Mouse (Mus musculus): Measurements from ENCODE around the gene Tcf3. TPM values are rescaled to one million over a fixed set of nuclear protein-coding genes. Genes with fewer than 3 reads are reported as not detected.

Tcf3 gene
- total and polyA plus RNA-seq, 3 experiments, result 125 to 258 TPM; not detected in 1

- no peaks in the 10 kb centered on the region for H3K9me3 ChIP-seq (replicated peaks; ENCODE audit: insufficient read depth, low read length)
- no peak overlapping the region for H3K4me3 ChIP-seq (ENCODE audit: control insufficient read depth in 1 of 2, insufficient read depth in 1 of 2, low read depth in 2 of 2, low read length in 2 of 2)
- no peak overlapping the region for H3K27ac ChIP-seq (ENCODE audit: control insufficient read depth, low read depth, low read length)
- DNase-seq (ENCODE audit: low read depth, low spot score), result no peak
- no peak overlapping the region for H3K9ac ChIP-seq (ENCODE audit: control insufficient read depth, low read depth, low read length, poor library complexity, severe bottlenecking)
- H3K36me3 ChIP-seq (ENCODE audit: control insufficient read depth in 1 of 2, insufficient read depth in 2 of 2, low read length in 2 of 2), result no peaks in the 10 kb centered on the region
- H3K4me1 ChIP-seq (ENCODE audit: control insufficient read depth in 1 of 2, insufficient read depth in 2 of 2, low read length in 2 of 2), result no peaks in the 10 kb centered on the region
- TF ChIP-seq HCFC1 (IDR thresholded peaks at IDR 0.05; ENCODE audit: low read depth, low read length) (no peak), ETS1 (IDR thresholded peaks at IDR 0.05; ENCODE audit: low read depth, low read length) (no peak), BHLHE40 (IDR thresholded peaks at IDR 0.05; ENCODE audit: borderline replicate concordance, low read depth, low read length) (no peak), EP300 (IDR thresholded peaks at IDR 0.05; ENCODE audit: low read depth in 1 of 2, low read length in 2 of 2) (no peak), ZMIZ1 (IDR thresholded peaks at IDR 0.05; ENCODE audit: low read depth, low read length) (no peak), USF1 (IDR thresholded peaks at IDR 0.05; ENCODE audit: low read depth, low read length) (no peak), KAT2A (conservative IDR thresholded peaks at IDR 0.05; ENCODE audit: low read depth, low read length) (no peak)
- H3K79me2 ChIP-seq (ENCODE audit: control insufficient read depth, insufficient read depth, low read length, poor library complexity), result no peaks in the 10 kb centered on the region
- peaks cover 2% of the 10 kb centered on the region in 2 experiments; a peak in 1 of 4 replicates for H3K27me3 ChIP-seq (ENCODE audit: control insufficient read depth in 1 of 2, insufficient read depth in 2 of 2, low read length in 2 of 2)
These were observed 69.7 kb downstream of the Tcf3 start for GRCm38 (mm10) chr10:80363734-80364133.

Other genes with a start within 250 kb of the Tcf3 start
- 34.8 and 35.3 TPM in 2 replicates for gene Mum1, start 207.2 kb downstream of the Tcf3 start, total RNA-seq (2012; rRNA removed)
- gene Mum1, start 207.2 kb downstream of the Tcf3 start, polyA plus RNA-seq (2012; ENCODE audit: insufficient read depth in 1 of 2, insufficient read length in 2 of 2, low read depth in 1 of 2, low replicate concordance in 2 of 2, missing spikeins in 1 of 2), result 10 to 100 TPM; 34.0 to 55.2 TPM
- 341 and 377 TPM in 2 replicates for gene Ndufs7, start 184.5 kb downstream of the Tcf3 start, total RNA-seq (2012; rRNA removed)
- 100 to 1,000 TPM in 1 of 2 experiments, not detected in 1; 458 TPM for gene Ndufs7, start 184.5 kb downstream of the Tcf3 start, polyA plus RNA-seq (2012; ENCODE audit: insufficient read depth in 1 of 2, insufficient read length in 2 of 2, low read depth in 1 of 2, low replicate concordance in 2 of 2, missing spikeins in 1 of 2)
- 4.1 and 6.0 TPM in 2 replicates for gene Gamt, start 172.6 kb downstream of the Tcf3 start, total RNA-seq (2012; rRNA removed)
- 1 to 10 TPM in 1 of 2 experiments, not detected in 1; 8.4 TPM for gene Gamt, start 172.6 kb downstream of the Tcf3 start, polyA plus RNA-seq (2012; ENCODE audit: insufficient read depth in 1 of 2, insufficient read length in 2 of 2, low read depth in 1 of 2, low replicate concordance in 2 of 2, missing spikeins in 1 of 2)
- gene Dazap1, start 172.2 kb downstream of the Tcf3 start, total RNA-seq (2012; rRNA removed), result 159 and 166 TPM in 2 replicates
- 100 to 1,000 TPM in 1 of 2 experiments, not detected in 1; 236 TPM for gene Dazap1, start 172.2 kb downstream of the Tcf3 start, polyA plus RNA-seq (2012; ENCODE audit: insufficient read depth in 1 of 2, insufficient read length in 2 of 2, low read depth in 1 of 2, low replicate concordance in 2 of 2, missing spikeins in 1 of 2)
- 3,963 and 4,320 TPM in 2 replicates for gene Rps15, start 141.2 kb downstream of the Tcf3 start, total RNA-seq (2012; rRNA removed)
- gene Rps15, start 141.2 kb downstream of the Tcf3 start, polyA plus RNA-seq (2012; ENCODE audit: insufficient read depth in 1 of 2, insufficient read length in 2 of 2, low read depth in 1 of 2, low replicate concordance in 2 of 2, missing spikeins in 1 of 2), result 1,000 to 10,000 TPM; 1,331 to 3,905 TPM
- gene Apc2, start 137.7 kb downstream of the Tcf3 start, total RNA-seq (2012; rRNA removed), result 0.39 and 0.58 TPM in 2 replicates
- 1 to 10 TPM in 1 of 2 experiments, not detected in 1; 1.2 TPM for gene Apc2, start 137.7 kb downstream of the Tcf3 start, polyA plus RNA-seq (2012; ENCODE audit: insufficient read depth in 1 of 2, insufficient read length in 2 of 2, low read depth in 1 of 2, low replicate concordance in 2 of 2, missing spikeins in 1 of 2)
- 68.9 and 81.5 TPM in 2 replicates for gene 2310011J03Rik, start 113.1 kb downstream of the Tcf3 start, total RNA-seq (2012; rRNA removed)
- gene 2310011J03Rik, start 113.1 kb downstream of the Tcf3 start, polyA plus RNA-seq (2012; ENCODE audit: insufficient read depth in 1 of 2, insufficient read length in 2 of 2, low read depth in 1 of 2, low replicate concordance in 2 of 2, missing spikeins in 1 of 2), result 10 to 100 TPM in 1 of 2 experiments, not detected in 1; 65.7 TPM
- gene Pcsk4, start 104.1 kb downstream of the Tcf3 start, total RNA-seq (2012; rRNA removed), result 6.1 and 6.5 TPM in 2 replicates
- gene Pcsk4, start 104.1 kb downstream of the Tcf3 start, polyA plus RNA-seq (2012; ENCODE audit: insufficient read depth in 1 of 2, insufficient read length in 2 of 2, low read depth in 1 of 2, low replicate concordance in 2 of 2, missing spikeins in 1 of 2), result 10 to 100 TPM in 1 of 2 experiments, not detected in 1; 23.1 TPM
- 3.1 and 3.2 TPM in 2 replicates for gene Reep6, start 103.7 kb downstream of the Tcf3 start, total RNA-seq (2012; rRNA removed)
- 10 to 100 TPM in 1 of 2 experiments, not detected in 1; 27.9 TPM for gene Reep6, start 103.7 kb downstream of the Tcf3 start, polyA plus RNA-seq (2012; ENCODE audit: insufficient read depth in 1 of 2, insufficient read length in 2 of 2, low read depth in 1 of 2, low replicate concordance in 2 of 2, missing spikeins in 1 of 2)
- 2.4 and 3.9 TPM in 2 replicates for gene Adamtsl5, start 85.2 kb downstream of the Tcf3 start, total RNA-seq (2012; rRNA removed)
- gene Adamtsl5, start 85.2 kb downstream of the Tcf3 start, polyA plus RNA-seq (2012; ENCODE audit: insufficient read depth in 1 of 2, insufficient read length in 2 of 2, low read depth in 1 of 2, low replicate concordance in 2 of 2, missing spikeins in 1 of 2), result 10 to 100 TPM in 1 of 2 experiments, not detected in 1; 16.5 TPM
- gene Plk5, start 77.2 kb downstream of the Tcf3 start, total RNA-seq (2012; rRNA removed), result 0.19 TPM in 1 of 2 replicates, not detected in the other
- gene Plk5, start 77.2 kb downstream of the Tcf3 start, polyA plus RNA-seq (2012; ENCODE audit: insufficient read depth in 1 of 2, insufficient read length in 2 of 2, low read depth in 1 of 2, low replicate concordance in 2 of 2, missing spikeins in 1 of 2), result under 1 TPM in 1 of 2 experiments, not detected in 1; 0.19 TPM
- 14.1 and 15.6 TPM in 2 replicates for gene Mex3d, start 46.0 kb downstream of the Tcf3 start, total RNA-seq (2012; rRNA removed)
- gene Mex3d, start 46.0 kb downstream of the Tcf3 start, polyA plus RNA-seq (2012; ENCODE audit: insufficient read depth in 1 of 2, insufficient read length in 2 of 2, low read depth in 1 of 2, low replicate concordance in 2 of 2, missing spikeins in 1 of 2), result 10 to 100 TPM in 1 of 2 experiments, not detected in 1; 18.8 TPM
- gene Mbd3, start 34.1 kb downstream of the Tcf3 start, total RNA-seq (2012; rRNA removed), result 81.4 and 86.9 TPM in 2 replicates
- 100 to 1,000 TPM in 1 of 2 experiments, not detected in 1; 289 TPM for gene Mbd3, start 34.1 kb downstream of the Tcf3 start, polyA plus RNA-seq (2012; ENCODE audit: insufficient read depth in 1 of 2, insufficient read length in 2 of 2, low read depth in 1 of 2, low replicate concordance in 2 of 2, missing spikeins in 1 of 2)
- 879 and 935 TPM in 2 replicates for gene Uqcr11, start 26.8 kb downstream of the Tcf3 start, total RNA-seq (2012; rRNA removed)
- 100 to 1,000 TPM in 1 of 2 experiments, not detected in 1; 481 TPM for gene Uqcr11, start 26.8 kb downstream of the Tcf3 start, polyA plus RNA-seq (2012; ENCODE audit: insufficient read depth in 1 of 2, insufficient read length in 2 of 2, low read depth in 1 of 2, low replicate concordance in 2 of 2, missing spikeins in 1 of 2)
- not detected in 2 replicates for gene Onecut3, start 61.2 kb upstream of the Tcf3 start, total RNA-seq (2012; rRNA removed)
- gene Onecut3, start 61.2 kb upstream of the Tcf3 start, polyA plus RNA-seq (2012; ENCODE audit: insufficient read depth in 1 of 2, insufficient read length in 2 of 2, low read depth in 1 of 2, low replicate concordance in 2 of 2, missing spikeins in 1 of 2), result not detected
- 0.03 TPM in 1 of 2 replicates, not detected in the other for gene Atp8b3, start 105.5 kb upstream of the Tcf3 start, total RNA-seq (2012; rRNA removed)
- under 1 TPM in 1 of 2 experiments, not detected in 1; 0.13 TPM for gene Atp8b3, start 105.5 kb upstream of the Tcf3 start, polyA plus RNA-seq (2012; ENCODE audit: insufficient read depth in 1 of 2, insufficient read length in 2 of 2, low read depth in 1 of 2, low replicate concordance in 2 of 2, missing spikeins in 1 of 2)
- gene Rexo1, start 127.9 kb upstream of the Tcf3 start, total RNA-seq (2012; rRNA removed), result 14.3 and 14.7 TPM in 2 replicates
- 10 to 100 TPM in 1 of 2 experiments, not detected in 1; 54.6 TPM for gene Rexo1, start 127.9 kb upstream of the Tcf3 start, polyA plus RNA-seq (2012; ENCODE audit: insufficient read depth in 1 of 2, insufficient read length in 2 of 2, low read depth in 1 of 2, low replicate concordance in 2 of 2, missing spikeins in 1 of 2)
- gene Klf16, start 143.7 kb upstream of the Tcf3 start, total RNA-seq (2012; rRNA removed), result 30.0 and 37.1 TPM in 2 replicates
- 10 to 100 TPM in 1 of 2 experiments, not detected in 1; 51.1 TPM for gene Klf16, start 143.7 kb upstream of the Tcf3 start, polyA plus RNA-seq (2012; ENCODE audit: insufficient read depth in 1 of 2, insufficient read length in 2 of 2, low read depth in 1 of 2, low replicate concordance in 2 of 2, missing spikeins in 1 of 2)
- gene Abhd17a, start 156.7 kb upstream of the Tcf3 start, total RNA-seq (2012; rRNA removed), result 89.6 and 98.5 TPM in 2 replicates
- gene Abhd17a, start 156.7 kb upstream of the Tcf3 start, polyA plus RNA-seq (2012; ENCODE audit: insufficient read depth in 1 of 2, insufficient read length in 2 of 2, low read depth in 1 of 2, low replicate concordance in 2 of 2, missing spikeins in 1 of 2), result 100 to 1,000 TPM in 1 of 2 experiments, 10 to 100 TPM in 1; 96.2 to 136 TPM
- gene Scamp4, start 169.2 kb upstream of the Tcf3 start, total RNA-seq (2012; rRNA removed), result 34.2 and 36.5 TPM in 2 replicates
- 100 to 1,000 TPM in 1 of 2 experiments, not detected in 1; 140 TPM for gene Scamp4, start 169.2 kb upstream of the Tcf3 start, polyA plus RNA-seq (2012; ENCODE audit: insufficient read depth in 1 of 2, insufficient read length in 2 of 2, low read depth in 1 of 2, low replicate concordance in 2 of 2, missing spikeins in 1 of 2)
- 7.2 and 7.7 TPM in 2 replicates for gene Adat3, start 169.2 kb upstream of the Tcf3 start, total RNA-seq (2012; rRNA removed)
- 1 to 10 TPM in 1 of 2 experiments, not detected in 1; 7.4 TPM for gene Adat3, start 169.2 kb upstream of the Tcf3 start, polyA plus RNA-seq (2012; ENCODE audit: insufficient read depth in 1 of 2, insufficient read length in 2 of 2, low read depth in 1 of 2, low replicate concordance in 2 of 2, missing spikeins in 1 of 2)
- 1.4 and 1.8 TPM in 2 replicates for gene Gm49322, start 172.4 kb upstream of the Tcf3 start, total RNA-seq (2012; rRNA removed)
- gene Gm49322, start 172.4 kb upstream of the Tcf3 start, polyA plus RNA-seq (2012; ENCODE audit: insufficient read depth in 1 of 2, insufficient read length in 2 of 2, low read depth in 1 of 2, low replicate concordance in 2 of 2, missing spikeins in 1 of 2), result 1 to 10 TPM in 1 of 2 experiments, not detected in 1; 2.1 TPM
- gene Csnk1g2, start 189.2 kb upstream of the Tcf3 start, total RNA-seq (2012; rRNA removed), result 125 and 132 TPM in 2 replicates
- 100 to 1,000 TPM in 1 of 2 experiments, not detected in 1; 231 TPM for gene Csnk1g2, start 189.2 kb upstream of the Tcf3 start, polyA plus RNA-seq (2012; ENCODE audit: insufficient read depth in 1 of 2, insufficient read length in 2 of 2, low read depth in 1 of 2, low replicate concordance in 2 of 2, missing spikeins in 1 of 2)
- 35.4 and 43.1 TPM in 2 replicates for gene Btbd2, start 223.4 kb upstream of the Tcf3 start, total RNA-seq (2012; rRNA removed)
- gene Btbd2, start 223.4 kb upstream of the Tcf3 start, polyA plus RNA-seq (2012; ENCODE audit: insufficient read depth in 1 of 2, insufficient read length in 2 of 2, low read depth in 1 of 2, low replicate concordance in 2 of 2, missing spikeins in 1 of 2), result 10 to 100 TPM in 1 of 2 experiments, not detected in 1; 81.8 TPM
- gene Mknk2, start 244.5 kb upstream of the Tcf3 start, total RNA-seq (2012; rRNA removed), result 68.6 and 87.1 TPM in 2 replicates
- gene Mknk2, start 244.5 kb upstream of the Tcf3 start, polyA plus RNA-seq (2012; ENCODE audit: insufficient read depth in 1 of 2, insufficient read length in 2 of 2, low read depth in 1 of 2, low replicate concordance in 2 of 2, missing spikeins in 1 of 2), result 100 to 1,000 TPM in 1 of 2 experiments, 10 to 100 TPM in 1; 47.4 to 184 TPM